Mouse (Mus musculus): ENCODE measurements around the gene Tox4.

DNA sequence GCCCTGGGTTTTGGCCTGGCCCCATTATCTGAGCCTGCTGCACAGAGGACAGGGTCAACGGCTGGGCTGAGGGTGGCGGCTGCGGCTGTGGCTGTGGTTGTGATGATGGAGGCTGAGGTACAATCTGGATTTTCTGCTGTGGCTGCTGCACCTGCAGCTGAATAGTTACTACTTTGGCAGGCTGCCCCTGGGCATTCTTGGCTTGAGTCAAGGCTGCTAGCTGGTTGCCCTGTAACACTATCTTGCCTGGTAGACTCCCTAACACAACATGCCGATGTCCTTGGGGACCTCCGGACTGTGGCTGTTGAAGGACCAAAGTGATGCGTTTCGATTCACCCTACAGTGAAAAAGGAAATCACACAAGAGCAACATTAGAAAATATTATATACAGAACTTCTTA is 43.8 kb upstream of the Tox4 start:
- TF ChIP-seq CTCF (IDR thresholded peaks at IDR 0.05; ENCODE audit: extremely low read depth, insufficient read depth, low read length) = no peak
- no peak for TF ChIP-seq POLR2A (IDR thresholded peaks at IDR 0.05; ENCODE audit: extremely low read depth, insufficient read depth, low read length)

All from cortical plate, adult 2 months (tissue).